Mouse (Mus musculus) intestine, embryonic 16.5 days (tissue): ENCODE results near the gene Rubcn. TPM values are rescaled to one million over a fixed set of nuclear protein-coding genes. Genes with fewer than 3 reads are reported as not detected.

Source experiments
- ATAC-seq: fragments of 200-750 bp; cut with Nextera tagmentation; 2 replicates; pipeline ENCODE4 v1.8.0; 2017; ENCODE audit warnings: moderate TSS enrichment, moderate library complexity
- H3K27ac ChIP-seq: fragments of 300-500 bp; sonication (generic); 2 replicates; pipeline ENCODE4 v1.5.1; 2014; ENCODE audit warnings: mild to moderate bottlenecking, low read length
- H3K27me3 ChIP-seq: fragments of 300-500 bp; sonication (generic); replicated peaks from 2 replicates; pipeline ENCODE4 v1.6.1; 2014; ENCODE audit warnings: low read length, control low read depth, mixed read lengths; ENCODE audit not compliant: control insufficient read depth, insufficient read depth
- H3K36me3 ChIP-seq: fragments of 300-500 bp; sonication (generic); 2 replicates; pipeline ENCODE4 v1.6.1; 2014; ENCODE audit warnings: low read length, control low read depth; ENCODE audit not compliant: control insufficient read depth, insufficient read depth
- H3K4me1 ChIP-seq: fragments of 300-500 bp; sonication (generic); 2 replicates; pipeline ENCODE4 v1.6.1; 2014; ENCODE audit warnings: low read length, control low read depth, mixed read lengths; ENCODE audit not compliant: control insufficient read depth, insufficient read depth
- H3K4me2 ChIP-seq: fragments of 300-500 bp; sonication (generic); 2 replicates; pipeline ENCODE4 v1.6.1; 2014; ENCODE audit warnings: low read depth, low read length, control low read depth
- H3K4me3 ChIP-seq: fragments of 300-500 bp; sonication (generic); 2 replicates; pipeline ENCODE4 v1.5.1; 2014; ENCODE audit warnings: mild to moderate bottlenecking, low read length
- H3K9ac ChIP-seq: fragments of 300-500 bp; sonication (generic); 2 replicates; pipeline ENCODE4 v1.6.1; 2014; ENCODE audit warnings: low read depth, low read length
- H3K9me3 ChIP-seq: fragments of 300-500 bp; sonication (generic); 2 replicates; pipeline ENCODE4 v1.6.1; 2016; ENCODE audit warnings: low read length, control low read depth; ENCODE audit not compliant: control insufficient read depth
- WGBS: fragments of 180-500 bp; shearing (Covaris S2); extraction: QIAGEN DNeasy Blood & Tissue Kit; methylation state at CpG from one replicate; pipeline ENCODE4 v1.1.7; 2014; 5-methylcytosine and 5-hydroxymethylcytosine counted together
- polyA plus RNA-seq: library from polyadenylated mRNA; unstranded; fragments of >200 nt; fragmentation: Nextera tagmentation; extraction: Ambion mirVana; gene quantifications from 2 replicates; pipeline ENCODE4 v1.2.1, GENCODE M21; 2015

The Rubcn gene
- polyA plus RNA-seq, 1 experiment from 2014 or later = 15.3 TPM

- Histone ChIP-seq H3K36me3 (no peaks in the 10 kb centered on the region), H3K4me1 (no peaks in the 10 kb centered on the region), H3K9me3 (no peaks in the 10 kb centered on the region), H3K4me2 (no peak overlapping the region), H3K27ac (no peak overlapping the region), H3K9ac (no peak overlapping the region), H3K4me3 (no peak overlapping the region), H3K27me3 (no peaks in the 10 kb centered on the region)
- WGBS = 60% methylated on average over 3 of the region's 3 CpGs
- ATAC-seq = no peak
Measured at GRCm38 (mm10) chr16:32902051-32902428, 24.5 kb upstream of the Rubcn start.

- no peak overlapping the region for H3K27ac ChIP-seq
- H3K9ac ChIP-seq = no peak overlapping the region
- H3K4me3 ChIP-seq = no peak overlapping the region
- no peaks in the 10 kb centered on the region for H3K9me3 ChIP-seq
- no peaks in the 10 kb centered on the region for H3K36me3 ChIP-seq
- 70% methylated on average over 2 of the region's 2 CpGs for WGBS
- H3K4me1 ChIP-seq = no peaks in the 10 kb centered on the region
- ATAC-seq = no peak
- no peak overlapping the region for H3K4me2 ChIP-seq
- H3K27me3 ChIP-seq = no peaks in the 10 kb centered on the region
Measured at GRCm38 (mm10) chr16:32901360-32902050, 23.9 kb upstream of the Rubcn start.

- Histone ChIP-seq H3K4me1 (no peaks in the 10 kb centered on the region), H3K4me2 (no peak overlapping the region), H3K9ac (no peak overlapping the region), H3K4me3 (no peak overlapping the region), H3K9me3 (no peaks in the 10 kb centered on the region), H3K27me3 (no peaks in the 10 kb centered on the region), H3K27ac (no peak overlapping the region), H3K36me3 (peaks cover 5% of the 10 kb centered on the region; the same call in 1 of the 2 replicates)
- peak; percentile 76 for ATAC-seq
Measured at GRCm38 (mm10) chr16:32896126-32896525, 18.6 kb upstream of the Rubcn start.

GRCm38 (mm10) chr16:32889881-32890280 is 12.3 kb upstream of the Rubcn start:
- no peaks in the 10 kb centered on the region for H3K4me1 ChIP-seq
- H3K4me2 ChIP-seq = no peak overlapping the region
- H3K27me3 ChIP-seq = no peaks in the 10 kb centered on the region
- H3K36me3 ChIP-seq = peaks cover 8% of the 10 kb centered on the region; the same call in 1 of the 2 replicates
- no peak for ATAC-seq
- no peak overlapping the region for H3K27ac ChIP-seq
- no peak overlapping the region for H3K9ac ChIP-seq
- H3K4me3 ChIP-seq = no peak overlapping the region
- 66% methylated on average over 2 of the region's 2 CpGs for WGBS
- no peaks in the 10 kb centered on the region for H3K9me3 ChIP-seq

- Histone ChIP-seq H3K9me3 (no peaks in the 10 kb centered on the region), H3K4me3 (no peak overlapping the region), H3K27ac (no peak overlapping the region), H3K9ac (no peak overlapping the region), H3K4me1 (no peaks in the 10 kb centered on the region), H3K27me3 (no peaks in the 10 kb centered on the region), H3K36me3 (peaks cover 8% of the 10 kb centered on the region; the same call in 1 of the 2 replicates), H3K4me2 (no peak overlapping the region)
- WGBS = 89% methylated on average over 7 of the region's 7 CpGs
- no peak for ATAC-seq
Measured at GRCm38 (mm10) chr16:32887996-32888395, 10.4 kb upstream of the Rubcn start.

GRCm38 (mm10) chr16:32881538-32881937 is 4.0 kb upstream of the Rubcn start:
- H3K4me1 ChIP-seq = peaks cover 15% of the 10 kb centered on the region
- H3K27me3 ChIP-seq = no peaks in the 10 kb centered on the region
- 76% methylated on average over 7 of the region's 7 CpGs for WGBS
- H3K36me3 ChIP-seq = no peaks in the 10 kb centered on the region
- H3K4me3 ChIP-seq = no peak overlapping the region
- ATAC-seq = no peak
- H3K27ac ChIP-seq = no peak overlapping the region
- no peak overlapping the region for H3K4me2 ChIP-seq
- H3K9me3 ChIP-seq = no peaks in the 10 kb centered on the region
- H3K9ac ChIP-seq = no peak overlapping the region

GRCm38 (mm10) chr16:32878972-32879926 is 1.7 kb upstream of the Rubcn start:
- no peak overlapping the region for H3K27ac ChIP-seq
- 75% methylated on average over 14 of the region's 14 CpGs for whole genome bisulfite sequencing
- peak overlapping the region; percentile 84 for H3K4me2 ChIP-seq
- no peaks in the 10 kb centered on the region for H3K9me3 ChIP-seq
- no peak for ATAC-seq
- no peak overlapping the region for H3K9ac ChIP-seq
- H3K4me3 ChIP-seq = peak overlapping the region; percentile 32
- peaks cover 18% of the 10 kb centered on the region for H3K4me1 ChIP-seq
- no peaks in the 10 kb centered on the region for H3K27me3 ChIP-seq
- H3K36me3 ChIP-seq = no peaks in the 10 kb centered on the region

- Histone ChIP-seq H3K4me1 (peaks cover 18% of the 10 kb centered on the region), H3K27ac (peak overlapping the region; percentile 61), H3K9ac (peak overlapping the region; percentile 91), H3K36me3 (no peaks in the 10 kb centered on the region), H3K27me3 (no peaks in the 10 kb centered on the region), H3K9me3 (no peaks in the 10 kb centered on the region), H3K4me3 (peak overlapping the region; percentile 89), H3K4me2 (peak overlapping the region; percentile 84)
- WGBS = under 1% methylated on average over 31 of the region's 34 CpGs
- ATAC-seq = peak; percentile 55; the same call in 1 of the 2 replicates
Measured at GRCm38 (mm10) chr16:32878157-32878598, 612 bp upstream of the Rubcn start.

GRCm38 (mm10) chr16:32876831-32877230 is 735 bp downstream of the Rubcn start:
- Histone ChIP-seq H3K4me2 (peak overlapping the region; percentile 61), H3K4me1 (peaks cover 18% of the 10 kb centered on the region), H3K9me3 (no peaks in the 10 kb centered on the region), H3K9ac (peak overlapping the region; percentile 91), H3K4me3 (peak overlapping the region; percentile 89), H3K27me3 (no peaks in the 10 kb centered on the region), H3K36me3 (no peaks in the 10 kb centered on the region), H3K27ac (no peak overlapping the region)
- WGBS = 18% methylated on average over 9 of the region's 9 CpGs
- no peak for ATAC-seq
